Mouse (Mus musculus) layer of hippocampus, postnatal 36 days (tissue): ENCODE measurements around the gene Gcnt1. TPM values are rescaled to one million over a fixed set of nuclear protein-coding genes. Genes with fewer than 3 reads are reported as not detected.

Experiments
- DNase-seq, 2 experiments: peaks; one replicate each; pipeline ENCODE4 v3.0.0; 2022
- total RNA-seq, 2 experiments: library from RNA; stranded (reverse); gene quantifications; 2 replicates each; pipeline ENCODE4 v1.2.3; 2021

The Gcnt1 gene
- total RNA-seq: 1 to 10 TPM; 3.1 to 3.2 TPM

DNA sequence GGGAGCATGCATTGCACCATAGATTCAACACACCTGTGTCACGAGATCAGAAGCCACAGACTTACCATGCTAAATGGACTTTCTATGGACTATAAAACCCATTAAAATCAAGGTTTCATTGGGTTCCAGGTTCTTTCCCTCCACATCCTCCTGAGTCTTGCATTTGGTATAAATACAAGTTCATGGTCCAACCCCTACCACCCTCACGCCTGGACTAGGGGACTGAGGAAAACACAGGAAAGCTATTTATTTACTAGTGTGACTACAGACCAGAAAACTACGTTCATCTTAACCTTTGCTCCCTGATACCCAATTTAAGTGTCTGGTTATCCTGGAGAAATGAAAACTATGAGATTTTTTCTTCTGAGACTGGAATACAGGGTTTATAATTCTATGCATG is at the start of gene Gcnt1:
TSS of gene Gcnt1 (minus strand) at position 144 of the 400 bp plus-strand sequence.
- no peak for DNase-seq

DNA sequence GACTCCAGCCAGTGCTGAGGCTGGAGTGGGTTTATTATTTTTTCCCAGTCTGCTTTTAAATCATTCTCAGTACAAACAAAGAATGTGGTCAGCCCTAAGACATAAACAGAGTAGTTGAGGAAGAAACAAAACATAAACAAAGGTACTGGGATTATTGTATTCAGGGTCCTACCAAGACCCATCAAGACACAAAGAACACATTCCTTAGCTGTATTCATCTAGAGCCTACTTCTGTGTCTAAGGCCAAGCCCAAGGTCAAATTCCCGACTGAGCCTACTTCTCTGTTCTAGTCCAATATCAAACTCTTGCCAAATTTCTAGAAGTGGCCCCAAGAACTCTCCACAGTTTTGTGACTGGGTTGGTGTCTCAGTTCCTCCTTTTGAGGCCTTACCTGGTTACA is 45.2 kb upstream of the Gcnt1 start:
- DNase-seq: no peak

DNA sequence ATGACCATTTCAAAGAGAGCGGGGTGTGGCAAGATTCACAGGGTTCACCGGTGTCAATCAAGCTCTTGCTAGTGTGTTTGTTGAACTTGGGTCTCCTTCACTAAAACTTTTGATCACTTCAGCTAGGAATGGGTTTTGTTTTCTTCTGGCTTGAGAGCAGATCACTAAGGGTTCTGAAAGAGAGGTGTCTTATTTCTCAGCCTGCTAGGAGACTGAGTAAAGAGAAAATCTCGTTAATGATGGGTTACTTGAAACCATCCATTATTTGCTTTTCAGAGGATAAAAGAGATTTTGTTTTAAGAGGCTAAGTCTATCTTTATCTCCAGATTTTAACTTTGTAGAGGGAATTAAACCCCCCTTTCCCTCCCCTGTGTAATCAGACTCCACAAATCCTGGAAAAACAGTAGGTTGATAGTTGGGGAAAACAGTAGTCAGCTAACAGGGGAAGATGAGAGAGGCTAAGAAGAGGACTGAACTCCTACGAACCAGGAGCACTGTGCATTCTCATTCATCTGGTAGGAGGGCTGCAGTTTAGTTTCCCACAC is 40.3 kb upstream of the Gcnt1 start:
- DNase-seq: no peak

DNA sequence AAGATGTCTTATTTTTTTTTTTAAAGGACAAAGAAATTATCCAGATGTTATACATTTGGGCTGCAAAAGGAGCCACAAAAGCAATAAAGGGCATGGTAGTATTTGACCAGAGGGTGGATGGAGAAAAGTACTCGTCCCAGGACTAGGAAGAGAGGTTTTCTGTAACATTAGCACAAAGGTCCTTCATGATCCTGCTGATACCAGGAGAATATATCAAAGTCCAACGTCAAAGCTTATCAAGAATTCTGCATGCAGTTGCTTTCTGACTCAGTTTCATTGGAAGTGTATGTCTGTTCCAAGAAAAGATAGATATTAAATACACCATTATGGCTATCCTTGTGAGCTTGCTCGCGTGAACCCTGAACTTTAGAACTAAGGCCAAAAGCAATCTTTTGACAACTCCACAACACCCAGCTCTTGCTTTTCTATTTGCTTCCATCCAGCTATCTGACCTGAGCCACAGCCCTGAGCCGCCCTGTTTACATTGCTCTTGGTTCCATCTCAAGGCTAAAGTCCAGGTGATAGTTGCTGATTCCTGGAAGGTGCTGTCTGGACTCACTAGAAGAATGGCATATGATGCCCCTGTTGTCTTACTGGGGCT is 37.9 kb upstream of the Gcnt1 start:
- DNase-seq: no peak

DNA sequence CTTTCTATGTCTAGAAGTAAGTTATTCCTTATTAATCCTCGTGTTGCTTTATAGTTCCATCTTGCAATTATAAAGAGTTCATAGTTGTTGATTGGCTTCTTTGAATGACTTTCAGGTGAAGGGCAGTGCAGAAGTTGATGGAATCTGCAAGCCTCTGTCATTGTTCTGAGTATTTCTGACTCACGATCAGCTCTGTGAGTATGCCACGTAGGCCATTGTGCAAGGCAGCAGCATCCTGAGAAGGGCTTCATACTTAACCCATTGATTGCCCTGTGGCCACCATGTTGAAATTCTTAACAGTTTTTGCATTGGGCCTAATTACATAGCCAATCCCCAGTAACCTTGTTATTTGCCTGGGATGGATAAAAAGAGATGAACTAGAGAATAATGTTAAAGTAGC is 36.7 kb upstream of the Gcnt1 start:
- no peak for DNase-seq

DNA sequence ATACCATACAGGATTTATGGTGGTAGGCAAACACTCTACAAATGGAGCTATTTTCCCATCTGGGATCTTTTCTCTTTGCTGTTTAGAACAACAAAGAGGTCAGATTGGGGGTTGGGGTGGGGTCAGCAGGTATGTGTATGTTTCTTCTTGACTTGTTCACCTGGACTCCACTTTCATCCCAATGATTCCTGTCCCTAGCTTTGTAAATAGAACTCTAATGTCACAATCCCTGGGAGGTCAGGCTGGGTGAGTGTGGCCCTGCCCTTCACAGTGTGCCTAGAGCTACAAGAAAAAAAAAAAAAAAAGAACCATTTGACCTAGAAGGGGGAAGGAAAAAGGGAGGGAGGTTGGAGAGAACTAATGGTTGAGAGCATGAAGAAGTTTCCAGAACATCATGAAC is 35.9 kb upstream of the Gcnt1 start:
- no peak for DNase-seq

DNA sequence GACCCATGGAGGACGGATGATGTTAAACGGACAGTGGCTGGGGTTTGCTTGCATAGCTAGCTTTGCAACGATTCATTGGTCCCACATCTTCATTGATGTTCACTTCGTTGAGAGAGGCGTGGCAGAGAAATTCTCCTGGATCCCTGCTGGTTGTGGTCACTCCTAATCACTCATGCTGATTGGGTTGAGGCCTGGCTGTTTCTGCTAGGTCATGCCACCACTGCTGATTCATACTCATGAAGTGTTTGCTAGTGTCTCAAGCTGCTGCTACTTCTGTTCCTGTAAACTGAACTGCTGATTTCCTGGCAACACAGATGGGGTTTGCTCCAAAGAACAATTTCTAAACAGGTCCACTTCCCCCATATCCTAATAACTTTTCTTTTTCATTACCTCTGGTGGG is 34.2 kb upstream of the Gcnt1 start:
- DNase-seq: no peak

DNA sequence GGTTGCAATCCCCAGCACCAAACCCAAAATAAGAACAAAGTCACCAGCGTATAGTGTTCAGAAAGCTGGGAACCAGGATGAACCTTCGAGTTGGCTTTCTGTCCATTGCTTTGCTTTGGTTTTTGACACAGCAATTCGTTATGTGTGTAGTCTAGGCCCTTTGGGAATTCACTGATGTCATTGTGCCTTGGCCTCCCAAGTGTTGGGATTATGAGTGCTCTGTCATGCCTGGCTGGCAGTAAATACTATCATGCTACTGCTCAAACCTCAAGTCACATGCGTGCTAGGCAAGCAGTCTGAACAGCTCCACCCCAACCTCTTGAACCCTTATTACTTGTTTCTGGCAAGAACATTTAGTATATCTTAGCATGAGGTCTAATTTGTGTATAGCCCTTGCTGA is 30.5 kb upstream of the Gcnt1 start:
- DNase-seq: no peak

DNA sequence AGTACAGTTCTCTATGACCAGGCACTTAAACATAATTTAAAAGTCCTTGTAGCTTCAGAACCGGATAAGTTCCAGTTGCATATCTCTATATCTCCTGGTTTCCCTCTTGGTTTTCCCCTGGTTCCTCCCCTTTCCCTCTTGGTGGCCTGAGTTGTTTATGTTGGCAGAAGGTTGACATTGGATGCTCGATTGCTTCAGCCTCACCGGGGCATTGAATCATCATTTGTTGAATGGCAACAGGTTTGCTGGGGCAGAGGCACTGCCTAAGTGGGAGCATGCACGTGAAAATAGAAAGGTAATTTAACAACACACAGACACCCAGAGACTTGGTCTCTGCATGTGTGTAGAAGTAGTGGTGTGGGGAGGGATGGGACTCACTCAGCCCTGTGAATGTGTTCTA is 27.9 kb upstream of the Gcnt1 start:
- DNase-seq: no peak

DNA sequence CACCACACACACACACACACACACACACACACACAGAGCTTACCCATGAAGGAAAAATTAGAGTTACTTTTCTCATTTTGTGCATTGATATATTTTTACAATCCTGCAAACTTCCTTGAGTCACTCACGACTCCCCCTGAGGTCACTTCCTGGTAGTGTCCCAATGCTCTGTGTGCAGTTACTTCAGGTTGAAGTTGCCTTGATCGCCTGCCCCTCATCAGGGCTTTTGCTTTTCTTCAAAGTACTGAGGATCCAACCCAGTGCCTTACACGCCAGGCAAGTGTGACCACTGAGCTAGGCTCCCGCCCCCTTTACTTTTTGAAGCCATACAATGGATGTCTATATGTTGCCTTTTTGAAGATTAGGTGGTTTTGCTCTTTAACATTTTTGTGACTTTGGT is 27.3 kb upstream of the Gcnt1 start:
- DNase-seq: no peak

DNA sequence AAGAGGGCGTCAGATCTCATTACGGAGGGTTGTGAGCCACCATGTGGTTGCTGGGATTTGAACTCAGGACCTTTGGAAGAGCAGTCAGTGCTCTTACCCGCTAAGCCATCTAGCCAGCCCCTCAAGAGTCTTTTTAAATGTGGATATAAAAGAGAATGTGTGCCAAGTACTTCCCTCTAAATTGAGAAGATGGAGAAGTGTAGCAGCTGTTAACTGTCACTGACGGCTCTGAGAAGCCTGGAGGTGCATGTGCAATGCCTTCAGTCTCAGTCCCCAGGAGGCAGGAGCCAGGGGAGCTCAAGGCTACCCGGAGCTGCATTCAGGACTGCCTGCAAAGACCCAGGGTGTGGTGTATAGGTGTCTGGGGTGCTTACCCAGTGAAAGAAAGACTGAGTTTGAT is 25.3 kb upstream of the Gcnt1 start:
- DNase-seq: no peak

DNA sequence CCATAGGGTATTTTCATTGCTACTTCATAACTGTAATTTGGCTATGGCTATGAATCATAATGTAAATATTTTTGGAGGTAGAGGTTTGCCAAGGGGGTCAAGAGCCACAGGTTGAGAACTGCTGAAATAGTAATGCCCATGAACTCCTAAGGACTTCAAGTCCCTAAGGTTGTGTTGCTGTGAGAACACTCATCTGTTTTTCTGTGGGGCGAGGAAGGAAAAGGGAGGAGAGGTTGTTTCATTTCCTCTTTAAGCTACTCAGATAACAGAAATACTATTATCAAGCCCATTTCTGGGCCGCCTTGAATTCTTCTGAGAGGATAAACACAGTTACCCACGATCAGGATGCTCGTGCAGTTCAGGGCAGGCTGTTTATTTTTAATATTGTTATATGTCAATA is 24.2 kb upstream of the Gcnt1 start:
- no peak for DNase-seq

DNA sequence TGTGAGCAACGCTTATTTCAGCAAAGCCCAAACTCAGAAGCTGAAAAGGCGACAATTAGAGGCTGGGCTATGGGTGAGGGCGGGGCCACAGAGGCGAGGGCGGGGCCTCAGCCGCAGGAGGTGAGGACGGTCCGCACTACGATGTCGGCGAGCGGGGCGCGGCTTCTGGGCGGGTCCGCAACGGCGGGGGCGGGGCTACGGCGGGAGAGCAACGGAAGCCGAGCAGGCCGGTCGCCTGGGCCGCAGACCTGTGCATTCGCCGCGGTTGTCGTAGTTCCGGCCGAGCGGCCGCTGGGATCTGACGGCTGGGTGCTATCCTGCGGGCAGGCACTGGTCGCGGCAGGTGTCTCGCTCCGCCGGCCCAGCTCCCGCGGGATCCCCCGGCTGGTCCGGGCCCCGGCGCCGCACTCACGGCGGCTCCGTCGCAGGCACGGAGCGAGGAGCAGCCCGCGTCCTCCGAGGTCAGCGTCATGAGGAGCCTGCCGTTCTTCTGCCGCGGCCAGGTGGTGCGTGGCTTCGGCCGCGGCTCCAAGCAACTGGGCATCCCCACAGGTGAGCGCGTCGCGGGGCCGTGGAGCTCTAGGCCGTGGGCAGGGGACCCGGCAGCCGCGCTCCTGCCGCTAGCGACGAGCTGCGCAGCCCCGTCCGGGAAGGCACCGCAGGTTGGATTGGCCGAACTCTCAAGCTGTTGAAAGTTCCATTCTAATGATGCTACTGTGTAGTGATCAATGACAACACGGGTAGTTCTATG is 21.4 kb upstream of the Gcnt1 start, which contains the start of gene Rfk:
TSS of gene Rfk (plus strand) at position 203 of the 751 bp plus-strand sequence.
- peak; percentile 88 to 89 for DNase-seq

DNA sequence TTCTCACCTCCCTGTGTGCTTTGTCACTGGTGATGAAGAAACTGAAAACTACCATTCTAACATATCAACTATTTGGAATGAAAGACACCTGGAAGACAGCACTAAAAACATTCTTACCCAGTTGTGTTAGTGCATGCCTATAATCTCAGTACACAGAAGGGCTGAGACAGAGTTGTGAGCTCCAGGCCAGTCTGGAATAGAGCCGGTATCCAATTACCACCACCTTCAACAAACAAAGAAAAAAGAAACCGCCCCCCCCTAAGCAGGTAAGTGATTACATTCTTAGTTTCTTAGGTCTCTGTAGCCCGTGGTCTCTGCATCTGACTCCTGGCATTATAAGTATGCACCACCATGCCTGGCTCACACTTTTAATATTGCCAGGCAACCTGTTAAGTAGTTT is 20.2 kb upstream of the Gcnt1 start:
- DNase-seq: no peak

DNA sequence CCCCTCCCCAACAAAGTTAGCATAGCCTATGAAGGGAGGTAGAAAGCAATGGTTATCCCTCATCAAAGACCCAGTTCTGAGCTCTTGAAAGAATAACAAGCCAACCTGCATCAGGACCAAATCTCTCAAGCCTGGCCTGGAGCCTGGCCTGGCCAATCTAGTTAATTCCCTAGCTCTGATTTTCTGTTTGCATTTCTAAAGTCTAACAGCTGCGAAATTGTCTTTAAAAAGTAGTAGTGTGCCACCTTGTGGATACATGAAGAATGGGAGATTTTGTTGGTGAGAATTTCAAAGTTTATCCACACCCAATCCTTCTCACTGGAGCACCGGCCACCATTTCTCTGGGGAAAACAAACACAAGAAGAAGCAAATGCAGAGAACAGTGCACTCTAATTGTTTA is 15.8 kb upstream of the Gcnt1 start:
- no peak for DNase-seq

DNA sequence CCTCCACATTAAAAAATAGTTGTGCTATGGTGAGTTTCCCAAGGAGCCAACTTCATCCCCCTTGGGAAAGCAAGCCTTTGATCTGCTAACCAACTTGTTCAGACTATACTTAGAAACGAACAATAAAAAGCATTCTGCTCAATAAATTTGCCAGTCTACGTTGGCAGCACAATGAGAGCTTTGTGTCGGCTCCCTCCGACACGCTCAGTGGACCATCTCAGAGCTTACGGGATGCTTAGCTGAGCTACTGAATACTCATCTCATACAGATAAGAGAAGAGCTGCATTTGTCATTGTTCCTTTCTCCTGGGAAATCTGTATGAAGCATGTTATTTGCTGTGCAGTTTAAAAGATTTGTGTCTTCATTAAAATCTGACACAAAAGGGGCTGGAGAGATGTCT is 13.8 kb upstream of the Gcnt1 start:
- DNase-seq: no peak

DNA sequence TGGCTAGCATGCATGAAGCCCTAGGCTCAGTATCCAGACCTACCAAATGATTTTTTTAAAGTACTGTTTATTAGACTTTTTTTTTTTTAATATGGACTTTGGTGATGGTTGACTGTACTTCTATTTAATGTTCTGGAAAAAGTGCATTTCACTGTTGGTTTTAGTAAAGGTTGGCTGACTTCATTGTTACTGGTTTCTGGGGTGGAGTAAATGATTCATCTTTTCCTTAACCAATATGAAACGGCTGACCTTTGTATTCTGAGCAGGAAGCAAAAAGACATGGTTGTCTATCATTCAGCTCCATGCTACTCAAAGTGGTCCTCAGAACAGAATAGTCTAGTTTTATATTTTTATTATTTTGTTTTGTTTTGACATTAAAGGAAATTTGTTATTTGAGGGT is 12.8 kb upstream of the Gcnt1 start:
- no peak for DNase-seq

DNA sequence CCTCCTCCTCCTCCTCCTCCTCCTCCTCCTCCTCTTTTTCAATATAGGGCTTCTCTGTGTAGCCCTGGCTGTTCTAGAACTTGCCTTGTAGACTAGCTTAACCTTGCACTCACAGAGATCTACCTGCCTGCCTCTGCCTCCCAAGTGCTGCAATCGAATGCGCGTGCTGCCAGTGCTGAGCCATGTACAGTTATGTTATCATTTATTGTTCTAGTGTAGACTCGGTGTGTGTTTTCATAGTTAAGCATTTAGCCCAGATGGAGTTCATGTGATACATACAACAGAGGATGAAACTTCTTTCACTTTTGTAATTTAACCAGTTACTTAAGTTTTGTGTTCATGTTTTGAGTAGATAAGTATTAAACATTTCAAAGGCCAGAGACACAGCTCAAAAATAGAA is 12.4 kb upstream of the Gcnt1 start:
- no peak for DNase-seq

DNA sequence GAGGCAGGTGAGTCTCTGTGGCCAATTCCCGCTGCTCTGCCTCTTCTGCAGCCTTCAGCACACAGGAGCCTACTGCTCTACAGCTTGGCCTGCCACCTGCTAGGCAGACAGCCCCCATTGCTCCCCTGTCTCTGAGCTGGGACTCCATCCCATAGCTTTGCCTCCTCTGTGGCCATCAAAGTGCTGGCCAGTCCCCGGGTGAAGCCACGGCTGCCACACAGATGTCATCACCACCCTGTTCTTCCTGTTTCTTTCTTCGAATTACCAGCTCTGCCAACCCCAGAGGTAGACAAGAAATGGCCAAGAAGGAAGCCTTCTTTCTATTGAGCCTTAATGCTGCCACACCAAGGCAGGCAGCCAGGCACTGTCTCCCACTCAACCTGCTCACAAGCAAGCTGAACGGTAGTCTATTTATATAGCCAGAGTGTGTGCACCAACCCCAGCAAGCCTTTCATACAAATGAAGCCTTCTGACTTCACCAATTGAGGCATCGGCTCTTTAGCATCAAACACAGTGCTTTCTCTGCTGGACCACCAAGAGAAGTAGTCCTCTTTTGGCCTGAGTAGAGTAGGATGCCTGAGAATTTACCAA is 10.3 kb upstream of the Gcnt1 start:
- DNase-seq: no peak

DNA sequence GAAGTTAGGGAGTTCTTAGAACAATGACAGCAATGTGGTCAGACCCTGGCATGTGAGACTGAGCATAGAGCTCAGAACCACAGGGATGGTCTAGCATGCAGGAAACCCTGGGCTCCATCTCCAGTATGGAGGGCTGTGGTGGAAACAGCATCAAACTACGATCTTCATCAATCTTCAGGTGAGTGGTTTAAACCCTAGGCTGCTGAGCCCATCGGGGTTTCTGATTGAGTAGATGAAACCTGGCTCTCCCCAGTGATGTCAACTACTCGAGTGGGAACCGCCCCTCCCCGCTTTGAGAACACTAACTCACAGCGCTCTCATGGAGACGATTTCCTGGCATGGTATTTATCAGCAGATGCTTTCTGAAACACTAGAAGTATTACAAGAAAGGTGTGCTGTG is 7.9 kb upstream of the Gcnt1 start:
- no peak for DNase-seq

DNA sequence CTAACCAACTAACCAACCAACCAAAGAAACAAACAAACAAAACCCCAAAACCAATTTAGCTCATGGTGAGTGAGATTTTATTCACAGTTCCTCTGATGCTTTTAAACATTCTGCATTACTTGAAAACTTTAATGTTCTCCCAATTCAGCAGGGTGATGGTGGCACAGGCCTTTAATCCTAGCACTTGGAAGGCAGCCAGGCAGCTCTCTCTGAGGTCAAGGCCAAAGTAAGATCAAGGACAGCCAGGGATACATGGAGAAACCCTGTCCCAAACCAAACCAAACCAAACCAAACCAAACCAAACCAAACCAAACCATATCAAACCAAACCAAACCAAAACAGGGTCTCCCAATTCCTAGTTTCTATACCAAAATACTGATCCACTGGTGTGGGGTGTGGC is 6.2 kb upstream of the Gcnt1 start:
- DNase-seq: no peak

DNA sequence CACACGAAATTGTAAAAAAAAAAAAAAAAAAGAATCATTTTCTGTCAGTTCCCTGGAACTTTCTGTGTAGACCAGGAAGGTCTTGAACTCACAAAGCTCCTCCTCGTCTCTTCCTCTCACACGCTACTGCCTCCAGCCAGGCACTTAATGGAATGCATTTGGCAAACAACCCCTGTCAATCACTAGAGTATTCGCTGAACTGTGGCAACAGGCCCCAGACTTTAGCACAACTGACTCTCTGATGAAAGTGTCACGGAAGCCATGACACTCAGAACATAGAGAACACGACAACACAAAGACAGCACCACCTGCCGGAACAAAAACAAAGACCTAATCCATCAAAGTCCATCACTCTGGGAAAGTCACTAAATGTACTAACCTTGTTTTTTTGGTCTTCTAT is 3.1 kb downstream of the Gcnt1 start:
- DNase-seq: no peak

DNA sequence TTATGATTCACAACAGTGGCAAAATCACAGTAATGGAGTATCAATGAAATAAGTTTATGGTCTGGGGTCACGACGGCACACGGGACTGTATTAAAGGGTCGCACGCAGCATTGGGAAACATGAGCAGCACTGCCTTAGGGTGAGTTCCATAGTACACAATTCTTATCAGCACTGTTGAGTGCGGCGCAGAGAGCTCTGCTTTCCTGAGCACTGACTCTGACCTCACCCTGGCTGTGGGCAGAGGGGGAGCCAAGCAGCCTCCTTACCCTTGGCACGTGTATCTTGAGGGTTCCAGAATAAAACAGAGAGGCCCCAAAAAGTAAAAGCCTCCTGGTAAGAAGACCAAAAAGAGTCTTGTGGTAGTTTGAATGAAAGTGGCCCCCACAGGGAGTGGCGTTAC is 4.1 kb downstream of the Gcnt1 start:
- no peak for DNase-seq
